Mouse (Mus musculus): ENCODE data around the gene Ppp1r1b.

- TF ChIP-seq CTCF (IDR thresholded peaks at IDR 0.05; ENCODE audit: low read depth) (no peak), EP300 (IDR thresholded peaks at IDR 0.05; ENCODE audit: low read depth) (no peak)
Measured at GRCm38 (mm10) chr11:98397946-98398345, 49.7 kb downstream of the Ppp1r1b start.

Measured in heart, postnatal 0 days (tissue).